Mouse (Mus musculus): ENCODE measurements at regions not wholly inside any gene's neighbourhood (a gene's known extent, or its start where the extent isn't known, plus 50 kb on each side); places are given as distances from the start of the nearest gene placed in this dataset.

GRCm38 (mm10) chr16:24056123-24056884 is 67.7 kb upstream of the Bcl6 start:
- no peak for DNase-seq (ENCODE audit: low spot score in 2 of 2)

GRCm38 (mm10) chr16:24054293-24054692 is 65.6 kb upstream of the Bcl6 start:
- no peak for DNase-seq (ENCODE audit: low spot score in 2 of 2)

GRCm38 (mm10) chr16:24053403-24053802 is 64.8 kb upstream of the Bcl6 start:
- no peak for DNase-seq (ENCODE audit: low spot score in 2 of 2)

GRCm38 (mm10) chr16:24050856-24051640 is 62.4 kb upstream of the Bcl6 start:
- DNase-seq (ENCODE audit: low spot score in 2 of 2), result no peak

GRCm38 (mm10) chr16:24043779-24044178 is 55.1 kb upstream of the Bcl6 start:
- DNase-seq (ENCODE audit: low spot score in 2 of 2), result no peak

- DNase-seq (ENCODE audit: low spot score in 2 of 2), result no peak
Observed at GRCm38 (mm10) chr16:24042977-24043376, 54.3 kb upstream of the Bcl6 start.

GRCm38 (mm10) chr16:24042216-24042615 is 53.6 kb upstream of the Bcl6 start:
- no peak for DNase-seq (ENCODE audit: low spot score in 2 of 2)

GRCm38 (mm10) chr16:24041403-24041802 is 52.8 kb upstream of the Bcl6 start:
- DNase-seq (ENCODE audit: low spot score in 2 of 2), result no peak

- no peak for DNase-seq (ENCODE audit: low spot score in 2 of 2)
Observed at GRCm38 (mm10) chr16:24039765-24040164, 51.1 kb upstream of the Bcl6 start.

Data from urinary bladder, postnatal 4 days (tissue).